Mouse (Mus musculus) cerebellum, adult 2 months (tissue): ENCODE measurements around the gene Appl2.

Experiments
- CTCF ChIP-seq: fragments of 200-500 bp; IDR thresholded peaks from 2 replicates; pipeline ENCODE4 v1.5.1; 2011; ENCODE audit warnings: low read depth, mild to moderate bottlenecking, control low read depth, low read length, moderate library complexity, borderline replicate concordance; ENCODE audit not compliant: insufficient read depth
- POLR2A ChIP-seq: fragments of 200-500 bp; IDR thresholded peaks from 2 replicates; pipeline ENCODE4 v1.6.1; 2011; ENCODE audit warnings: low read length, control low read depth, borderline replicate concordance; ENCODE audit not compliant: insufficient read depth

DNA sequence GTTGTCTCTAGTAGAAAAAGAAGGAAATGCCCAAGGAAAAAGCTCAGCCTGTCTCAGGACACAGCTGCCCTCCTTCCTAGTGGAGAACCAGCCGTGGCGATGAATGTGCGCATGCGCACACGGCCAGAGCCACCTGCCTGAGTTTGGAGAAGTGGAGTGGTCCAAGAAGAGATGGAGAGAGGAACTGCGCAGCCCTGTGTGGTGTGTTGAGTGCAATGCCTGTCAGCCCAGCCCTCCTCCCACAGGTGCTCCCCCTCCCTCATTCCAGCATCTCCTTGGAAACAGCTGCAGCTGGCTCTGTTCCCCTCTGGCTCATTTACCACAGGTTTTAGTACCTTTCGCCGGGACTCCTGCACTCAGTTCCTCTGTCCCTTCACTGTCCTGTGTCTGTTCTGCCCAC is 13.4 kb upstream of the Appl2 start:
- TF ChIP-seq CTCF (no peak), POLR2A (no peak)
